Comparison of ENCODE assay signal across 28 mouse cellular contexts in genomic region chr3:116646387-116646786, GRCm38 (mm10). TPM values are rescaled to one million over a fixed set of nuclear protein-coding genes. Genes with fewer than 3 reads are reported as not detected.
DNase-seq lines count a peak whose midpoint lies in the region; ATAC-seq and TF ChIP-seq lines count a peak whose summit lies in the region.
"Had no signal": no experiment of that assay in that cellular context is flagged by ENCODE, and none has a peak within 500 bp of the region (broad histone marks: within the 10 kb centered on the region; RNA-seq: fewer than 3 reads in every experiment).

No protein-coding gene starts in this region.

- TF ChIP-seq CTCF in liver, postnatal 0 days (IDR thresholded peaks at IDR 0.05; ENCODE audit: low read depth): no peak
- no peak for TF ChIP-seq CTCF in testis, adult 2 months (IDR thresholded peaks at IDR 0.05; ENCODE audit: control insufficient read depth, insufficient read depth, insufficient replicate concordance, low read depth, low read length)

- no peak overlapping the region for H3K9ac ChIP-seq in liver, postnatal 0 days (replicated peaks)
- H3K9ac ChIP-seq in liver, embryonic 11.5 days (ENCODE audit: low read depth, low read length): no peak overlapping the region
- H3K9ac ChIP-seq: embryonic facial prominence, embryonic 12.5 days; forebrain, embryonic 13.5 days; forebrain, embryonic 15.5 days had no signal

- no peaks in the 10 kb centered on the region for H3K9me3 ChIP-seq in liver, postnatal 0 days (ENCODE audit: low read length)
- H3K9me3 ChIP-seq in liver, embryonic 11.5 days (ENCODE audit: control insufficient read depth, low read length): no peaks in the 10 kb centered on the region
- H3K9me3 ChIP-seq: embryonic facial prominence, embryonic 10.5 days; embryonic facial prominence, embryonic 12.5 days; forebrain, embryonic 13.5 days; forebrain, embryonic 15.5 days; G1E had no signal

- intact Hi-C loops in heart, postnatal 14 days (cut with DNase I): no loop called here

- H3K36me3 ChIP-seq in liver, postnatal 0 days (replicated peaks; ENCODE audit: insufficient read depth, low read length): peaks cover 60% of the 10 kb centered on the region
- peaks cover 31% of the 10 kb centered on the region for H3K36me3 ChIP-seq in liver, embryonic 11.5 days (ENCODE audit: control insufficient read depth, insufficient read depth, low read length)
- peaks cover 2% of the 10 kb centered on the region; the same call in 1 of the 2 replicates for H3K36me3 ChIP-seq in testis, adult 2 months (ENCODE audit: control insufficient read depth, insufficient read depth, low read length)

- ATAC-seq in liver, postnatal 0 days: peak; percentile 62
- ATAC-seq in liver, embryonic 11.5 days (replicated peaks; ENCODE audit: low FRiP score): no peak
- ATAC-seq: activated CD4-positive, CD25-positive, alpha-beta regulatory T cell, adult 4 months; CD4-positive, CD25-positive, alpha-beta regulatory T cell, adult 4 months; forebrain, embryonic 13.5 days; forebrain, embryonic 15.5 days; Patski had no signal

- no peak for TF ChIP-seq EP300 in liver, postnatal 0 days (IDR thresholded peaks at IDR 0.05; ENCODE audit: low read depth)

- H3K4me2 ChIP-seq in liver, postnatal 0 days (ENCODE audit: low read depth, low read length): no peak overlapping the region
- H3K4me2 ChIP-seq in liver, embryonic 11.5 days: no peak overlapping the region
- H3K4me2 ChIP-seq: embryonic facial prominence, embryonic 12.5 days; forebrain, embryonic 13.5 days; forebrain, embryonic 15.5 days had no signal

- peak overlapping the region; percentile 59 for H3K27ac ChIP-seq in liver, postnatal 0 days (ENCODE audit: low read depth)
- H3K27ac ChIP-seq in liver, embryonic 11.5 days (ENCODE audit: low read depth, low read length): no peak overlapping the region
- H3K27ac ChIP-seq in testis, adult 2 months (ENCODE audit: control insufficient read depth, insufficient read depth, low read depth, low read length): no peak overlapping the region
- H3K27ac ChIP-seq: embryonic facial prominence, embryonic 10.5 days; embryonic facial prominence, embryonic 12.5 days; forebrain, embryonic 13.5 days; forebrain, embryonic 15.5 days had no signal

- no peak for TF ChIP-seq POLR2A in testis, adult 2 months (IDR thresholded peaks at IDR 0.05; ENCODE audit: control insufficient read depth, low read depth, low read length)

- H3K27me3 ChIP-seq in liver, postnatal 0 days (ENCODE audit: insufficient read depth, low read length): no peaks in the 10 kb centered on the region
- no peaks in the 10 kb centered on the region for H3K27me3 ChIP-seq in liver, embryonic 11.5 days (replicated peaks; ENCODE audit: control insufficient read depth, insufficient read depth, low read length)
- H3K27me3 ChIP-seq in testis, adult 2 months (ENCODE audit: control insufficient read depth, insufficient read depth, low read length): no peaks in the 10 kb centered on the region
- H3K27me3 ChIP-seq: CH12.LX; embryonic facial prominence, embryonic 12.5 days; forebrain, embryonic 13.5 days; forebrain, embryonic 15.5 days; Patski had no signal

- peaks cover 2% of the 10 kb centered on the region; the same call in 1 of the 2 replicates for H3K4me1 ChIP-seq in liver, postnatal 0 days (ENCODE audit: insufficient read depth)
- H3K4me1 ChIP-seq in liver, embryonic 11.5 days (replicated peaks; ENCODE audit: control insufficient read depth, insufficient read depth, low read length): no peaks in the 10 kb centered on the region
- H3K4me1 ChIP-seq in testis, adult 2 months (ENCODE audit: control insufficient read depth, insufficient read depth, low read length): no peaks in the 10 kb centered on the region; the same call in 1 of the 2 replicates
- H3K4me1 ChIP-seq: embryonic facial prominence, embryonic 10.5 days; embryonic facial prominence, embryonic 12.5 days; forebrain, embryonic 13.5 days; forebrain, embryonic 15.5 days had no signal

- WGBS in liver, postnatal 0 days (ENCODE audit: insufficient replicate concordance): 69% methylated on average over 1 of the region's 1 CpGs
- whole genome bisulfite sequencing in liver, embryonic 11.5 days: 93% methylated on average over 1 of the region's 1 CpGs

- peak; percentile 58 for DNase-seq in heart, adult 11 months
- no peak for DNase-seq in heart, postnatal 14 days
- DNase-seq in liver, postnatal 0 days: no peak
- DNase-seq in liver, embryonic 11.5 days (ENCODE audit: low spot score): no peak
- DNase-seq in testis, postnatal 10 days (ENCODE audit: low spot score): no peak
- DNase-seq: adrenal gland, adult 8-10 months; adrenal gland, postnatal 14 days; adrenal gland, postnatal 36 days; B cell, adult 2 months; cerebellum, adult 11-12 months; cerebellum, adult 2 months; cerebellum, adult 9-10 months; cerebellum, postnatal 10 days; cerebellum, postnatal 25 days had no signal

- no peak overlapping the region for H3K4me3 ChIP-seq in liver, postnatal 0 days (ENCODE audit: low read depth, low read length)
- no peak overlapping the region for H3K4me3 ChIP-seq in liver, embryonic 11.5 days (ENCODE audit: low read depth, low read length)
- H3K4me3 ChIP-seq in testis, adult 2 months (ENCODE audit: control insufficient read depth, low read depth, low read length): peak overlapping the region; percentile 61; the same call in 1 of the 2 replicates
- H3K4me3 ChIP-seq: embryonic facial prominence, embryonic 10.5 days; embryonic facial prominence, embryonic 12.5 days; forebrain, embryonic 13.5 days; forebrain, embryonic 15.5 days had no signal

RNA-seq across cellular contexts. Expression of gene Mfsd14a, which starts 16.1 kb away (rescaled TPM):
- total RNA-seq in heart, postnatal 14 days (2021): 10 to 100 TPM; 26.2 to 26.3 TPM
- polyA plus RNA-seq in liver, postnatal 0 days (2015; fragmentation: Nextera tagmentation; extraction: Ambion mirVana): 28.2 and 30.5 TPM in 2 replicates
- 67.4 and 75.0 TPM in 2 replicates for polyA plus RNA-seq in liver, embryonic 11.5 days (2014; fragmentation: Nextera tagmentation; extraction: Ambion mirVana)
- 115 and 145 TPM in 2 replicates for polyA plus RNA-seq in testis, adult 2 months (2012; rRNA removed)

RNA-seq across cellular contexts. Expression of gene Trmt13, which starts 32.0 kb away (rescaled TPM):
- 1 to 10 TPM; 6.3 TPM for total RNA-seq in heart, postnatal 14 days (2021)
- polyA plus RNA-seq in liver, postnatal 0 days (2015; fragmentation: Nextera tagmentation; extraction: Ambion mirVana): 7.4 and 7.6 TPM in 2 replicates
- polyA plus RNA-seq in liver, embryonic 11.5 days (2014; fragmentation: Nextera tagmentation; extraction: Ambion mirVana): 23.4 and 26.3 TPM in 2 replicates
- 4.8 and 5.0 TPM in 2 replicates for polyA plus RNA-seq in testis, adult 2 months (2012; rRNA removed)

RNA-seq across cellular contexts. Expression of gene Gm43191, which starts 34.7 kb away (rescaled TPM):
- total RNA-seq in heart, postnatal 14 days (2021): 1 to 10 TPM in 1 of 2 experiments, not detected in 1; 1.0 TPM
- polyA plus RNA-seq in liver, postnatal 0 days (2015; fragmentation: Nextera tagmentation; extraction: Ambion mirVana): not detected in 2 replicates
- 0.30 TPM in 1 of 2 replicates, not detected in the other for polyA plus RNA-seq in liver, embryonic 11.5 days (2014; fragmentation: Nextera tagmentation; extraction: Ambion mirVana)
- 0.19 TPM in 1 of 2 replicates, not detected in the other for polyA plus RNA-seq in testis, adult 2 months (2012; rRNA removed)
- total RNA-seq: adrenal gland, adult 18-20 months; adrenal gland, adult 8-10 months; adrenal gland, postnatal 14 days; adrenal gland, postnatal 36 days; CH12.LX; G1E had no signal
- polyA plus RNA-seq: activated CD4-positive, CD25-positive, alpha-beta regulatory T cell, adult 4 months; CD4-positive, CD25-positive, alpha-beta regulatory T cell, adult 4 months; cerebellum, adult 2 months; cortical plate, adult 2 months; embryonic facial prominence, embryonic 10.5 days; embryonic facial prominence, embryonic 12.5 days; embryonic facial prominence, embryonic 14.5 days; forebrain, embryonic 11.5 days; forebrain, embryonic 13.5 days; G1E had no signal

RNA-seq across cellular contexts. Expression of gene Sass6, which starts 51.6 kb away (rescaled TPM):
- total RNA-seq in heart, postnatal 14 days (2021): 1 to 10 TPM; 2.9 to 3.1 TPM
- polyA plus RNA-seq in liver, postnatal 0 days (2015; fragmentation: Nextera tagmentation; extraction: Ambion mirVana): 6.5 and 7.4 TPM in 2 replicates
- 30.4 and 32.4 TPM in 2 replicates for polyA plus RNA-seq in liver, embryonic 11.5 days (2014; fragmentation: Nextera tagmentation; extraction: Ambion mirVana)
- polyA plus RNA-seq in testis, adult 2 months (2012; rRNA removed): 21.4 and 22.8 TPM in 2 replicates
